Mouse (Mus musculus): ENCODE results near the gene Gal3st1. TPM values are rescaled to one million over a fixed set of nuclear protein-coding genes. Genes with fewer than 3 reads are reported as not detected.

Gal3st1 gene
- polyA plus RNA-seq, 1 experiment = not detected

GRCm38 (mm10) chr11:3970361-3970760 is 13.1 kb upstream of the Gal3st1 start:
- 0 out of 2 replicates have a peak, but pooled peaks cover 2% of the 10 kb centered on the region for H3K4me1 ChIP-seq (ENCODE audit: control insufficient read depth, insufficient read depth, insufficient read length, low read length)

GRCm38 (mm10) chr11:3973081-3973480 is 10.4 kb upstream of the Gal3st1 start:
- Histone ChIP-seq H3K4me1 (ENCODE audit: control insufficient read depth, insufficient read depth, insufficient read length, low read length) (no peaks in the 10 kb centered on the region), H3K4me3 (ENCODE audit: insufficient read depth, low read depth, low read length) (no peak overlapping the region), H3K27ac (replicated peaks; ENCODE audit: low read depth, low read length) (no peak overlapping the region)

More at GRCm38 (mm10) chr11:3970361-3970760, 13.1 kb upstream of the Gal3st1 start:
- H3K4me3 ChIP-seq (ENCODE audit: insufficient read depth, low read depth, low read length) = no peak overlapping the region
- no peak overlapping the region for H3K27ac ChIP-seq (replicated peaks; ENCODE audit: low read depth, low read length)

GRCm38 (mm10) chr11:3974311-3974710 is 9.1 kb upstream of the Gal3st1 start:
- Histone ChIP-seq H3K4me1 (ENCODE audit: control insufficient read depth, insufficient read depth, insufficient read length, low read length) (no peaks in the 10 kb centered on the region), H3K4me3 (ENCODE audit: insufficient read depth, low read depth, low read length) (no peak overlapping the region), H3K27ac (replicated peaks; ENCODE audit: low read depth, low read length) (no peak overlapping the region)

- H3K4me1 ChIP-seq (ENCODE audit: control insufficient read depth, insufficient read depth, insufficient read length, low read length) = peaks cover 5% of the 10 kb centered on the region; the same call in 1 of the 2 replicates
- H3K27ac ChIP-seq (replicated peaks; ENCODE audit: low read depth, low read length) = no peak within 1 kb of the TSS
- no peak within 1 kb of the TSS for H3K4me3 ChIP-seq (ENCODE audit: insufficient read depth, low read depth, low read length)
Observed at GRCm38 (mm10) chr11:3976678-3977077, 6.8 kb upstream of the Gal3st1 start, which contains the start of gene 4930556J24Rik. Gene 4930556J24Rik (minus strand): TSS chr11:3976778.

GRCm38 (mm10) chr11:3978421-3978820 is 5.0 kb upstream of the Gal3st1 start:
- H3K4me1 ChIP-seq (ENCODE audit: control insufficient read depth, insufficient read depth, insufficient read length, low read length) = peaks cover 5% of the 10 kb centered on the region; the same call in 1 of the 2 replicates
- no peak overlapping the region for H3K4me3 ChIP-seq (ENCODE audit: insufficient read depth, low read depth, low read length)
- H3K27ac ChIP-seq (replicated peaks; ENCODE audit: low read depth, low read length) = no peak overlapping the region

- H3K4me1 ChIP-seq (ENCODE audit: control insufficient read depth, insufficient read depth, insufficient read length, low read length) = peaks cover 5% of the 10 kb centered on the region; the same call in 1 of the 2 replicates
- no peak overlapping the region for H3K4me3 ChIP-seq (ENCODE audit: insufficient read depth, low read depth, low read length)
- peak overlapping the region; percentile 16; the same call in 1 of the 2 replicates for H3K27ac ChIP-seq (replicated peaks; ENCODE audit: low read depth, low read length)
Observed at GRCm38 (mm10) chr11:3981536-3981935, 1.9 kb upstream of the Gal3st1 start.

- Histone ChIP-seq H3K4me3 (ENCODE audit: insufficient read depth, low read depth, low read length) (no peak overlapping the region), H3K4me1 (ENCODE audit: control insufficient read depth, insufficient read depth, insufficient read length, low read length) (peaks cover 5% of the 10 kb centered on the region; the same call in 1 of the 2 replicates), H3K27ac (replicated peaks; ENCODE audit: low read depth, low read length) (no peak overlapping the region)
Observed at GRCm38 (mm10) chr11:3982275-3983209, 894 bp upstream of the Gal3st1 start.

GRCm38 (mm10) chr11:3983863-3984745 is 668 bp downstream of the Gal3st1 start:
- H3K4me3 ChIP-seq (ENCODE audit: insufficient read depth, low read depth, low read length) = no peak overlapping the region
- peaks cover 5% of the 10 kb centered on the region; the same call in 1 of the 2 replicates for H3K4me1 ChIP-seq (ENCODE audit: control insufficient read depth, insufficient read depth, insufficient read length, low read length)
- H3K27ac ChIP-seq (replicated peaks; ENCODE audit: low read depth, low read length) = no peak overlapping the region

GRCm38 (mm10) chr11:3989748-3990147 is 6.3 kb downstream of the Gal3st1 start:
- Histone ChIP-seq H3K4me3 (ENCODE audit: insufficient read depth, low read depth, low read length) (no peak overlapping the region), H3K4me1 (ENCODE audit: control insufficient read depth, insufficient read depth, insufficient read length, low read length) (no peaks in the 10 kb centered on the region), H3K27ac (replicated peaks; ENCODE audit: low read depth, low read length) (no peak overlapping the region)

GRCm38 (mm10) chr11:3993132-3993531 is 9.7 kb downstream of the Gal3st1 start:
- Histone ChIP-seq H3K4me3 (ENCODE audit: insufficient read depth, low read depth, low read length) (no peak overlapping the region), H3K27ac (replicated peaks; ENCODE audit: low read depth, low read length) (no peak overlapping the region), H3K4me1 (ENCODE audit: control insufficient read depth, insufficient read depth, insufficient read length, low read length) (no peaks in the 10 kb centered on the region)

GRCm38 (mm10) chr11:3993914-3994313 is 10.5 kb downstream of the Gal3st1 start:
- H3K27ac ChIP-seq (replicated peaks; ENCODE audit: low read depth, low read length) = no peak overlapping the region
- no peak overlapping the region for H3K4me3 ChIP-seq (ENCODE audit: insufficient read depth, low read depth, low read length)
- H3K4me1 ChIP-seq (ENCODE audit: control insufficient read depth, insufficient read depth, insufficient read length, low read length) = no peaks in the 10 kb centered on the region

GRCm38 (mm10) chr11:3995511-3995910 is 12.1 kb downstream of the Gal3st1 start:
- no peak overlapping the region for H3K4me3 ChIP-seq (ENCODE audit: insufficient read depth, low read depth, low read length)
- no peaks in the 10 kb centered on the region for H3K4me1 ChIP-seq (ENCODE audit: control insufficient read depth, insufficient read depth, insufficient read length, low read length)
- no peak overlapping the region for H3K27ac ChIP-seq (replicated peaks; ENCODE audit: low read depth, low read length)

GRCm38 (mm10) chr11:3996840-3997239 is 13.4 kb downstream of the Gal3st1 start:
- no peaks in the 10 kb centered on the region for H3K4me1 ChIP-seq (ENCODE audit: control insufficient read depth, insufficient read depth, insufficient read length, low read length)
- no peak overlapping the region for H3K4me3 ChIP-seq (ENCODE audit: insufficient read depth, low read depth, low read length)
- no peak overlapping the region for H3K27ac ChIP-seq (replicated peaks; ENCODE audit: low read depth, low read length)

GRCm38 (mm10) chr11:3997978-3998720 is 14.7 kb downstream of the Gal3st1 start:
- Histone ChIP-seq H3K27ac (replicated peaks; ENCODE audit: low read depth, low read length) (no peak overlapping the region), H3K4me1 (ENCODE audit: control insufficient read depth, insufficient read depth, insufficient read length, low read length) (no peaks in the 10 kb centered on the region), H3K4me3 (ENCODE audit: insufficient read depth, low read depth, low read length) (peak overlapping the region; percentile 17)
